Mouse (Mus musculus) left cerebral cortex, adult 2 months (tissue): ENCODE measurements at regions not wholly inside any gene's neighbourhood (a gene's known extent, or its start where the extent isn't known, plus 50 kb on each side); places are given as distances from the start of the nearest gene placed in this dataset.

Experiments
- DNase-seq, 2 experiments: peaks; one replicate each; pipeline ENCODE4 v3.0.0; 2021 to 2022; ENCODE audit warnings: low spot score in 2 of 2, mixed read lengths in 1 of 2; ENCODE audit errors: extremely low spot score in 1 of 2
- H3K27ac ChIP-seq: fragments of 200-600 bp; 2 replicates; pipeline ENCODE4 v1.8.1; 2022
- H3K4me3 ChIP-seq: fragments of 200-600 bp; 2 replicates; pipeline ENCODE4 v1.8.1; 2022
- CTCF ChIP-seq: fragments of 200-600 bp; IDR thresholded peaks from 2 replicates; pipeline ENCODE4 v1.8.1; 2022; ENCODE audit warnings: antibody characterized with exemption, mild to moderate bottlenecking, moderate library complexity
- intact Hi-C: fragments of 180-260 bp; cut with DNase I; formaldehyde crosslinking; loops from one replicate; pipeline ENCODE4 v1.15.1; 2025

DNA sequence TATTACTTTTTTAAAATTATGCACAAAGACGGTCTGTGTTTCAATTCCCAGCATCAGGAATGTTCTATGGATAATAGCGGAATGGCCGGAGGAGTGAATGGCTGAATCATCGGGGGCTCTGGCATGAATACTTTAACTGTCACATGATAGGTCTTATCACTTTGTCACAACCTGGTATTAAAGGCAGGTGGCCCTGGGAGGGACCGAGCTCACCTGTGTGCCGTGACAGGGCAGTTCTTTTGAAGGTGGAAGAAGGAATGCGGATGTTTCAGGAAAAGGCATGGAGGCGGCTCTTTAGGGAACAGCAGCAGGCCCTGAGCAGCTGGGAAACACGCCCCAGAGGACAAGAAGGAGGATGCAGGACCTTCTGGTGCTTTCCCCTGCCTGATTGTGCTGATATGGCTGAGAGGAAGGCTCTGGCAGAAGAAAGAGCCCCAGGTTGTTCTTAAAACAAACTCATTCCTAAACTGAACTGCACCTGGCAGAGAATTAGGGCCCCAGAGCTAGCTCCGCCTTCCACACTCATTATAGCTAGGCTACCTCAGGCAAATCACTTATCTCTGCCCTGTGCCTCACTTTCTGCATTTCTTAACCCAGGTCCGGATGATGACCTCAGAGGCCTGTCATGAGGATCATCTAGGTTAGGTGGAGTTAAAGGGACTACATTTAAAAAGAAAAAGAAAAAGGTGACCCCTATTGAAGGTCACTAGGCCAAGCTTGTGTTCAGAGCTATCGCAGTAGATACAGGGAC, 184.8 kb upstream of the Bcor start:
- intact Hi-C loops = no loop called here
- H3K4me3 ChIP-seq = no peak overlapping the region
- no peak for DNase-seq
- no peak overlapping the region for H3K27ac ChIP-seq
- TF ChIP-seq CTCF = no peak

DNA sequence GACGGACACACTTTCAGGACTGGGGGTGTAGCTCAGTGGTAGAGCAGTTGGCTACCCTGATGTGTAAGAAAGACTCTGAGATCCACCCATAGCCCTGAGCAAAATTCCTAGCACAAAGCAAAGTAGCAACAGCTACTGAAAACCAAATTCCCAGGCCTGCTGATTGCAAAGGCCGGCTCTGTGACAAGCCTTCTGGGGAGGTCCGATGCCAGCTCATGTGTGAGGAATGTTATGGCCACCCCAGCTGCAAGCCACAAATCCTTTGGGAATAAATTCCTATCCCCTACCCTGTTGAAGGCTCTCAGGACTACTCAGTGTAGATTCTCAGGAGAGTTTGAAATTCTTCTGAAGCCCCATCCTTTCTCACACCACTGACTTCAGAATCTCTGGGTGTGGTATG, 186.7 kb upstream of the Bcor start:
- Histone ChIP-seq H3K4me3 (no peak overlapping the region), H3K27ac (no peak overlapping the region)
- no peak for DNase-seq
- intact Hi-C loops = no loop called here
- TF ChIP-seq CTCF = no peak

DNA sequence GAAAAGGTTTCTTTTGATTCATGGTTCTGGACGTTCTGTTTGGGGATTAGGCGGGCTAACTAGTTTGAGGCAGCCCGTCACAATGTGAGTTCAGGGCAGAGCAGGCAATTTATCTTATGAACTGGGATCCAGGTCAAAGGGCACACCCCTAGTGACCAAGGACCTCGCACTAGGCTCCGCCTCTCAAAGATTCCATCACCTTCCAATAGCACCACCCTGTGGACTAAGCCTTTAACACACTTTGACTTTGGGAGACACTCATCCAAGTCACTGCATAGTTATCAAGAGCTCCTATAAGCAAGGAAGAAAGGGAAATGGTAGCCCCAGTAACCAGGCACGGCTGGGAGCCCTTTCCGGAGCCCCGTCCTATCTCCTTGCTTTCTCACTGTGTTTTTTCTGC, 188.0 kb upstream of the Bcor start:
- no peak for DNase-seq
- H3K27ac ChIP-seq = no peak overlapping the region
- TF ChIP-seq CTCF = peak; percentile 7
- H3K4me3 ChIP-seq = no peak overlapping the region
- intact Hi-C loops = no loop called here

DNA sequence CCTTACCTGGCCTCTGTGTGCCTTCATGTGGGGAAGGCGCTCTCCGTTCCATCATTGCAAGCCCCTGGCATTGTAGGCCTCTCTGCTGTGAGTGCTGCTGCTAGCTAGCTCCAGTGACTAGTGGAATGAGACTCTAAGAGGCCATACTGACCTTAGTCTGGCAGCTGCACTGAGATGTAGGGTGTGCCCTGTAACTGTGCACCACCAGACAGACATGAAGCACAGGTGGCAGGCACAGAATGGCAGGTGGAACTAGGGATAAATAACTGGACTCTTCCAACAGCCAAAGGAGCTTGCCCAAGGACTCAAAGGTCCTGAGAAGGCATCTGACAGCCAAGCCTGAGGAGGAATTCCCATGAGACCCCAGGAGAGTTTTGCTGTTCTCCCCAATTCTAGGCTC, 194.7 kb upstream of the Bcor start:
- H3K27ac ChIP-seq = no peak overlapping the region
- TF ChIP-seq CTCF = no peak

DNA sequence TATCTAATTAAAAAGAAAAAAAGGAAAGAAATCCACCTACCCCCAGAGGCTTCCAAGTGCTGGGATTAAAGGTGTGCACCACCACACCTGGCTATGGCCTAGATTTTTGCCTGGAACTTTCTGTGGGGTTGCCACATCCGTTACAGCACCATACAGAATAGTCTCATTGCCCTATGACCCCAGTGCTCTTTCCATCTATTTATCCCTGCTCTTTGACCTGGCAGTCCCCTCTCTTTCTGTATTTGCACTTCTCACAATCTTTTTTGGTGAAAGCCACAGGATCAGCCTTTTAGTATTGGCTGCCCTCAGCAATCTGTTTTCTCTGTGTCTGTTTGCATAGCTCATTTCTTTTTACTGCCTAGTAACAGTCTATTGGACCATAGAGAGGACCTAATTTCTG, 197.9 kb upstream of the Bcor start:
- Histone ChIP-seq H3K4me3 (no peak overlapping the region), H3K27ac (no peak overlapping the region)
- intact Hi-C loops = no loop called here
- no peak for TF ChIP-seq CTCF
- no peak for DNase-seq

More for the DNA sequence above, 194.7 kb upstream of the Bcor start:
- intact Hi-C loops = no loop called here
- H3K4me3 ChIP-seq = no peak overlapping the region
- no peak for DNase-seq

DNA sequence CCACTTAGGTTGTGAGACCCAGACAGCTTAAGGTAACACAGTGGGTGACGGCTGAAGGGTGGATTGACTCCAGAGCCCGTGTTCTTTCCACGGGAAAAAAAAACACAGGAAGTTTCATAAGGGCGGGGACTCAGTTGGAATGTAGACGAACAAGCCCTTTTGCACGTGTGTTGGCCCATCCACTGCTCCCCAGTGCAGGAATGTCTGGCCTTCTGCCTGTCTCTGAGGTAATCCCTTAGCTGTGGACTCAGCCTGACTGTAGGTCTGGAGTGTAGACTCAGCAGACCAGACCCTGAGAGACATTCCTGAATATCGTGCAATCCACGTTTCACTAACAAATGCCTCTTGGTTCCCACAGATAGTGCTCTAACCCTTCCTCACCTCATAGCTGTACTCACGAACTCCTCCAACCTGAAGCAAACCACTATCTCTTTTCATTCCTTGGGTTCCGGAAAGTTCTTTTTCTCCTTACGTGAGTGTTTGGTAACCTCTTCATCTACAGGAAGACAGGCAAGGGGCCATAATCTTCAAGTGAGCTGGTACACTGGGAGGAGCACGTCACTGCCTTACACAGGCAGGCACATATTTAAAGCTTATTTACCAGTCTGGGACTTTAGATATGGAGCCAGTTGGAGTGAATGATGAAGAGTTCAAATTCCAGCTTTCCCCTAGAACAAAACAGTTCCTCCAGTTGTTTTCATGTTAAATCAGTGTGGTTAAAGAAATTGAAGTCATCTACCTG, 205.6 kb upstream of the Bcor start:
- TF ChIP-seq CTCF = no peak
- intact Hi-C loops = no loop called here
- DNase-seq = no peak
- Histone ChIP-seq H3K27ac (no peak overlapping the region), H3K4me3 (no peak overlapping the region)

DNA sequence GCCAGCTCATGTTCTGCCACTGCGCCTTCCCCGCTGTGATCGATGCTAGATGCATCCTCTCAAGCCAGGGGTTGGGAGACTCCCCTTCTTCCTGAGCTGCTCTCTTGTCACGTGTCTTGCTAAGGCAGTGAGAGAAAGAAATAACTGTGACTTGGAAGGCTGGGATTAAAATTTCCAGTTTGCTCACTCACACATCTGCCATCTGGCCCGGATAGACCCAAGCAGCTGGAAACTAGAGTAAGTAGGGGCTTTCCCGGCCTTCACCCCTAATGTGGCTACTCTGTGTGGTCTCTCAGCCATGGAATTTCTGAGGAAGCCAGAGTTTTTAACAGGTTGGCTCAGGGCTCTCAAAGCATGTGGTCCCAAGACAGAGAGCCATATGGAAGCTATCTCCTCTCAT, 206.6 kb upstream of the Bcor start:
- no peak overlapping the region for H3K4me3 ChIP-seq
- no peak overlapping the region for H3K27ac ChIP-seq
- TF ChIP-seq CTCF = no peak
- DNase-seq = no peak
- intact Hi-C loops = no loop called here

DNA sequence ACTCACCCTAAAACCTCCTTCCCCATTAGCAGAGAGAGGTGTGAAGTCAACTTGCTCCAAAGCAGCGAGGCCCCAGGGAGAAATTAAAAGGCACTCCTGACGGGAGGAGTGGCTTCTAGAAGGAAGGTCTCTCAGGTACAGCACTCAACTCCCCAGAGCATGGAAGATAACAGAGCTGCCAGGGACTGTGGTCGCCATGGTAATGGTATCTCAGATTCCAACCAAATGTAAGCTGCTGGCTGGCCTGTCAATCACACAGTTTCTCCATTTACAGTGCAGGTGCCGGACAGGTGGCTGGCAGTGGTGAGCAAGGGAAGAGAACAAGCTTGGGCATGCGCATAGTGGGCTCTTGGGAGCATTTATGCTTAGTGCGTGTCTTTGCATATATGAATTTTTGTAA, 213.5 kb upstream of the Bcor start:
- no peak overlapping the region for H3K27ac ChIP-seq
- TF ChIP-seq CTCF = no peak
- H3K4me3 ChIP-seq = no peak overlapping the region
- no peak for DNase-seq
- intact Hi-C loops = no loop called here

DNA sequence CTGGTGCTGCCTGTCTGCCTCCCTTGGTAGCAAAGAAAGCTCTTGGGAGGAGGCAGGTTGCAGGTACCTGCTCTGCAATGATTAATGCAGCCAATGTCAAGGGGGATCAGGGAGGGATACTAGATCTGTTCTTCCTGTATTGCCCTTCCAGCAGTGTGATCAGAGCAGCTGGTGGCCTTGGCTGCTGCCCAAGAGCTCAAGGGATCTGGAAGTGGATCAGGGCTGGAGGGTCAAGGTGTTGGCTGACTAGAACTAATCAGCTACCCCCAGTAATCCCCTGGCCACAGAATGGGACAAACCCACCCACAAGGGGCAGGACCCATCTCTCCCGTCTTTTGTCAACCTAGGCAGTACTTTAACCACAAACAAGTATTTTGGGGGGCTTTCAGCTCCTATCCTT, 211.8 kb upstream of the Atp6ap2 start:
- intact Hi-C loops = no loop called here
- Histone ChIP-seq H3K4me3 (no peak overlapping the region), H3K27ac (no peak overlapping the region)
- TF ChIP-seq CTCF = no peak
- DNase-seq = no peak

DNA sequence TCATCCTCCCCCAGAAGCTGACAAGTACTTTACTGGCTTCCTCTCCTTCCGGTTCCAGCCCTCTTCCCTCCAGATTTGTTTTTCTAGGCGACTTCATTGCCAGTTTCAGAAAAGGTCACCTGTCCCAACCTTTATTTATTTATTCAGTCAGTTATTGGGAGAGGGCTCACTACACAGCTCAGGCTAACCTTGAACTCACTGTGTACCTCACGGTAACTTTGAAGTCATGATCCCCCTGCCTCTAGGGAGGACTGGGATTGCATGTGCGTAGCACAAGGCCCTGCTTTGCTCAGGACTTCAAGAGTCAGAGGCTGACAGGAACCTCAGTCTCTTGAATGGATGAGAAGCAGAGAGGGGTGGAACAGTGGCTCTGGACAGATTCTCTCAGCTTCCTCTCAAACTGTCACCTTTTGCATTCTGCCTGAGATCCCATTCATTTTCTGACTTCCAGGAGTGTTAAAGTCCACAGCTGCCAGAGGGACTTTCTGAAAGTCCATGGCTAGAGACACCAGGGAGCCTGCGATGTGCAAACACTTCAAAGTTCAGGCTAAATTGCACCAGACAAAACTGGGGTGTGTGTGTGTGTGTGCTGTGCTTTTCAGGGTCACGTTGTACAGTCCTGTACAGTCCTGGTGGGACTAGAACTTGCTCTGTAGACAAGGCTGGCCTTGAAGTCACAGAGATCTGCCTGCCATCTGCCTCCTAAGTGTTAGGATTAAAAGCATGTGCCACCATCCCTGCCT, 211.2 kb upstream of the Atp6ap2 start:
- intact Hi-C loops = no loop called here
- no peak overlapping the region for H3K27ac ChIP-seq
- no peak for DNase-seq
- H3K4me3 ChIP-seq = no peak overlapping the region
- TF ChIP-seq CTCF = no peak

DNA sequence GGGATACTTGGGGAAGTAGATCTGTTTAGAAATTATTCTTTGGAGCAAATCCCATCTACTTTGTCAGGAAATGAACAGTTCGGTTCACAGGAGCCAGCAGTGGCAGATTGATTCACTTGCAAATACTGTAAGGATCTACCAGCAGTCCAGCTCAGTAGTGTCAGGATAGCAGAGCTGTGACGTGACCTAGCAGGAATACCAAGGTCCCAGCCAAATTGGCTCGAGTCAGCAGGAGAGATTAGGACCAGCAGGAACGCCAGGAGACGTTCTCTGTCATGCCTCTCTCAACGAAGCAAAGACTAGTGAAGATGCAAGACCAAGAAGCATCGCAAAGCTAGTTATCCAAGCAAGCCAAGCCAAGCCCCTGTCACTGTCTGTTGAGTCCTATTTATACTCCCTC, 210.2 kb upstream of the Atp6ap2 start:
- no peak for DNase-seq
- no peak for TF ChIP-seq CTCF
- H3K4me3 ChIP-seq = no peak overlapping the region
- intact Hi-C loops = no loop called here
- H3K27ac ChIP-seq = no peak overlapping the region

DNA sequence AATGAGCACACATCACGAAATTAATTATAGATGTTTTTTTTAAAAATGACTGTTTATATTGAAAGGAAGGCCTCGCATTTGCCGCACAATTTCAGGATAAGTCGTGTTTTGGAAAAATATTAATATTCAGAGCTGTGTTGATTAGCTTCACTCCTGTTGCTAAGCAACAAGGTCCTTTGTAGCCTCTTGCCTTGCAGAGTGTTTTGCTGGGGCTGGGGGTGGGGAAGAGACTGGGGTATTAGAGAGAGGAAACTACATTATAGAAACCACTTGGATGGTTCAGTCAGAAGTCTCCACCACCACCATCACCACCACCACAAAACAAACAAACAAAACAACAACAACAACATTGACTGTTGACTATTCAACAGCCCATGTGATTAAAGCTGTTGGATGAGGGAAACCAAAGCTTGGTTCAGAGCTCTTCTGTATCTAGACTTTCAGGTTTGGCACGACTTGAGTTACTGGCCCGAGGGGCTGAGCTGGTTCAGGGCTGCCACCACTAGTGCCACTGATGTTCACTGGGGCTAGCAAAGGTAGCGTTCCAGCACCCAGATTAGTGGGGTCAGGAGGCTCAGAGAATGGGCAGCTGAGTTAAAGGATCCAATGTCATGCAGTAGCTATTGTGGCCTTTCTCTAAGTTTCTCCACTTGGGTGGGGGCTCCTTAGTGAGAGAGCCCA, 195.3 kb upstream of the Atp6ap2 start:
- intact Hi-C loops = no loop called here
- H3K4me3 ChIP-seq = no peak overlapping the region
- DNase-seq = no peak
- H3K27ac ChIP-seq = no peak overlapping the region
- no peak for TF ChIP-seq CTCF
